Mouse (Mus musculus) erythroblast, embryonic 14.5 days (primary cell): ENCODE measurements around the gene Slc7a1.

Source experiments
- GATA1 ChIP-seq: IDR thresholded peaks from 2 replicates; pipeline ENCODE4 v1.6.1; 2012; ENCODE audit warnings: low read length, inconsistent platforms, mixed read lengths
- TAL1 ChIP-seq: IDR thresholded peaks from 3 replicates; pipeline ENCODE4 v1.6.1; 2012; ENCODE audit warnings: low read length, inconsistent platforms, mixed read lengths

DNA sequence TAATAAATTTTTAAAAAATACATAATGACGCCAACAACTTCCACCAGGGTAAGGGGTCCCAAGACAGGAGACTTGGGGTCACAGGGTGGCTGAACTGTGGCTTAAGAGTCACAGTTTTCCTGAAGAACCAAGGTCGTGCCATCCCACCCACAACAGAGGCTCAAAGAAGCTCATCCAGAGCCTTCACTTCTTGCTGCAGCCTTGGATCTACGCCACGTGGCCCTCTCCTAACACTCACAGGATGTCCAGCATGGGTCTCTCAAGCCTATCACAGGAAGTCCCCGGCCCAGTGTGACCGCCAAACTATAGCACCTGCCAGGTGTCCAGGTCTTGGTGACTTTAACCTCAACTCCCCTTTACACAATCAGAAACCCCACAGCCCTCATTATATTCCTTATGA, 42.5 kb downstream of the Slc7a1 start:
- TF ChIP-seq GATA1 (no peak), TAL1 (no peak)
